Mouse (Mus musculus): ENCODE data around the gene Rap1gds1. TPM values are rescaled to one million over a fixed set of nuclear protein-coding genes. Genes with fewer than 3 reads are reported as not detected.

Rap1gds1 gene
- polyA plus RNA-seq, 1 experiment from 2014 or later = 50.3 TPM

DNA sequence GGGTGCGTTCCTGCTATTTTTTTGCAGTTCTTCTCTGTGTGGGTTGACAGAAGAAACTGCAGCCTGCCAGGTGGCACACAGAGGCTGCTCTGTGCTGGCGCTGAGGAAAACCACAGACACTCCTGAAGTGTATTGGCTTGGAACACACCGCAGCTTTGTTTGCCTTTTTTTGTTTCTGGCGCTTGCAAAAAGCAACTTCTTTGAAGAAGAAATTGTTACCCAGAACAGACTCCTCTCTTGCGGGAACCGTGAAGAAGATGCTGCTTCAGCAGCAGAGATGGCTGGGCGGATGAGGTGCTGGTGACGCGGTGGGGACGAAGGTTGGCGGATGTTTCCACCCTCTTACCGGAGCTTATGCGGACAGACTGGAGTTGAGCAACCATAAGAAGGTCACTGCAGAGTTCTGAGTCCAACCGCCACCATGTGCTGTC, 198.1 kb downstream of the Rap1gds1 start:
- no peak overlapping the region for H3K4me2 ChIP-seq
- H3K27me3 ChIP-seq (ENCODE audit: control insufficient read depth, insufficient read depth, low read length) = no peaks in the 10 kb centered on the region
- H3K9me3 ChIP-seq (replicated peaks; ENCODE audit: control insufficient read depth, low read length) = no peaks in the 10 kb centered on the region
- no peak for ATAC-seq (replicated peaks; ENCODE audit: insufficient number of reproducible peaks, low FRiP score, low TSS enrichment)
- H3K36me3 ChIP-seq (ENCODE audit: control insufficient read depth, insufficient read depth, low read length) = no peaks in the 10 kb centered on the region
- no peak overlapping the region for H3K9ac ChIP-seq (ENCODE audit: low read depth, low read length)
- no peak overlapping the region for H3K27ac ChIP-seq (ENCODE audit: low read depth, low read length)
- no peak overlapping the region for H3K4me3 ChIP-seq (ENCODE audit: low read depth, low read length)
- H3K4me1 ChIP-seq (ENCODE audit: control insufficient read depth, insufficient read depth, low read length) = no peaks in the 10 kb centered on the region; the same call in 1 of the 2 replicates
- WGBS (ENCODE audit: insufficient replicate concordance) = 81% methylated on average over 14 of the region's 14 CpGs

DNA sequence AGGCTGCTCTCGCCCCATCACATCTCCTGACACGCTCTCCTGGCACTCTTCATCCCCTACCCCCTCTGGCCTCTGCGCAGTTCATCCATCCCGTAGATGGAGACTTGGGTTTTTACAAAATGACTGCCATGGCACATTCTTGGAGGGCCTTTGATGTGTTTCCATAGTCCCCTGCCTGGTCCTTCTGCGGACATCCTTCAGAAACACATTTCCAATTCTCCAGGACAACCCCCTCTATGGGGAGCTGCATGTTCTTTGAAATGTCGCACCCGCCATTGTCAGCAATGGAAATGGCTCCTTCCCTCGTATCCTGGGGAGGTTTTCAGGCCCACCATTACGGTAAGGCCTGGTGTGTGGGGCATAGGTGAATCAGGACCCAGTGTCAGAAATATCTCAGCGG, 198.6 kb downstream of the Rap1gds1 start:
- Histone ChIP-seq H3K4me3 (ENCODE audit: low read depth, low read length) (no peak overlapping the region), H3K27ac (ENCODE audit: low read depth, low read length) (no peak overlapping the region), H3K4me2 (no peak overlapping the region), H3K9me3 (replicated peaks; ENCODE audit: control insufficient read depth, low read length) (no peaks in the 10 kb centered on the region), H3K9ac (ENCODE audit: low read depth, low read length) (no peak overlapping the region), H3K4me1 (ENCODE audit: control insufficient read depth, insufficient read depth, low read length) (no peaks in the 10 kb centered on the region; the same call in 1 of the 2 replicates), H3K27me3 (ENCODE audit: control insufficient read depth, insufficient read depth, low read length) (no peaks in the 10 kb centered on the region), H3K36me3 (ENCODE audit: control insufficient read depth, insufficient read depth, low read length) (no peaks in the 10 kb centered on the region)
- no peak for ATAC-seq (replicated peaks; ENCODE audit: insufficient number of reproducible peaks, low FRiP score, low TSS enrichment)
- WGBS (ENCODE audit: insufficient replicate concordance) = 78% methylated on average over 10 of the region's 10 CpGs

DNA sequence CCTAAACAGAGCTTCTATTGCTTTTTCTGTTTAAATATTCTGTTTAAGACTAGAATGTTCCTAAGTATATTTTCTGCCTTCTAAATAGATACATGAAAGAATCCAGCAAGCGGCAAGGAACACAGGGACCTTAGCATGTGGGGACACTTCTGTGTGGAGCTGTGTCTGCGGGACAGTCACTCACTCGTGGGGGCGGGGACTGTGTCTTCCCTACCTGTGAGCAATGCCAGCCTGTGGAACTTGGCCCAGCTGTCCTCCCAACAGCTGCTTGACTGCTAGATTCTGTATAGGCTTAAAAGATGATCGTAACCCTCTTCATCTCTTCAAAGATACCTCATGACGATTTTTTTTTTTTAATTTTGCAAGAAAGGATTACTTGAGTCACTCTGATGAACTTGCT, 199.1 kb downstream of the Rap1gds1 start:
- H3K9ac ChIP-seq (ENCODE audit: low read depth, low read length) = no peak overlapping the region
- H3K27me3 ChIP-seq (ENCODE audit: control insufficient read depth, insufficient read depth, low read length) = no peaks in the 10 kb centered on the region
- no peaks in the 10 kb centered on the region for H3K36me3 ChIP-seq (ENCODE audit: control insufficient read depth, insufficient read depth, low read length)
- no peak overlapping the region for H3K4me2 ChIP-seq
- H3K4me3 ChIP-seq (ENCODE audit: low read depth, low read length) = no peak overlapping the region
- H3K27ac ChIP-seq (ENCODE audit: low read depth, low read length) = no peak overlapping the region
- no peaks in the 10 kb centered on the region for H3K4me1 ChIP-seq (ENCODE audit: control insufficient read depth, insufficient read depth, low read length)
- H3K9me3 ChIP-seq (replicated peaks; ENCODE audit: control insufficient read depth, low read length) = no peaks in the 10 kb centered on the region
- WGBS (ENCODE audit: insufficient replicate concordance) = 81% methylated on average over 6 of the region's 6 CpGs
- no peak for ATAC-seq (replicated peaks; ENCODE audit: insufficient number of reproducible peaks, low FRiP score, low TSS enrichment)

Other genes starting within 250 kb of the Rap1gds1 start
- not detected in 2 replicates for gene Stpg2, start 130.5 kb upstream of the Rap1gds1 start, polyA plus RNA-seq (2014; fragmentation: Nextera tagmentation; extraction: Ambion mirVana)

Data from heart, embryonic 11.5 days (tissue).